Mouse (Mus musculus) macrophage (primary cell): ENCODE measurements around the gene 1700019A02Rik. TPM values are rescaled to one million over a fixed set of nuclear protein-coding genes. Genes with fewer than 3 reads are reported as not detected.

Source experiments
- polyA plus RNA-seq: library from polyadenylated mRNA; stranded (reverse); fragments of 250-400 nt; gene quantifications from 3 replicates; pipeline ENCODE4 v1.2.4, GENCODE M21; 2018; ENCODE audit warnings: inconsistent platforms

1700019A02Rik gene
- polyA plus RNA-seq, 1 experiment from 2014 or later = not detected

Other genes with a start within 250 kb of the 1700019A02Rik start
- gene 1700019D03Rik, start 167.5 kb downstream of the 1700019A02Rik start, polyA plus RNA-seq = not detected in 3 replicates
- not detected in 3 replicates for gene Mstn, start 126.0 kb downstream of the 1700019A02Rik start, polyA plus RNA-seq
- 3.2 to 5.4 TPM (median 5.1 TPM) in 3 replicates for gene Pms1, start 109.4 kb upstream of the 1700019A02Rik start, polyA plus RNA-seq
- 24.8 to 32.7 TPM (median 30.6 TPM) in 3 replicates for gene Ormdl1, start 109.5 kb upstream of the 1700019A02Rik start, polyA plus RNA-seq
- gene Gm28778, start 109.5 kb upstream of the 1700019A02Rik start, polyA plus RNA-seq = 0.48 TPM in 1 of 3 replicates, not detected in the others
- 3.2 to 5.5 TPM (median 3.5 TPM) in 3 replicates for gene Osgepl1, start 126.0 kb upstream of the 1700019A02Rik start, polyA plus RNA-seq
- gene Asdurf, start 165.0 kb upstream of the 1700019A02Rik start, polyA plus RNA-seq = 292 TPM in 1 of 3 replicates, not detected in the others
- gene Gm28551, start 165.0 kb upstream of the 1700019A02Rik start, polyA plus RNA-seq = not detected in 3 replicates
- 51.4 to 63.1 TPM (median 57.8 TPM) in 3 replicates for gene Asnsd1, start 165.1 kb upstream of the 1700019A02Rik start, polyA plus RNA-seq